Mouse (Mus musculus) testis, postnatal 10 days (tissue): ENCODE data around the gene Lats2.

Experiments used
- DNase-seq: peaks from one replicate; pipeline ENCODE4 v3.0.0; 2021; ENCODE audit warnings: low spot score

The Lats2 gene

GRCm38 (mm10) chr14:57737089-57737488 lies 21.1 kb downstream of the Lats2 start:
- DNase-seq, result peak; percentile 48

GRCm38 (mm10) chr14:57736141-57736540 lies 22.0 kb downstream of the Lats2 start:
- no peak for DNase-seq

- DNase-seq, result no peak
These were observed 25.4 kb downstream of the Lats2 start for GRCm38 (mm10) chr14:57732668-57733293.

- DNase-seq, result no peak
These were observed 27.7 kb downstream of the Lats2 start for GRCm38 (mm10) chr14:57730527-57730926.

- no peak for DNase-seq
These were observed 28.2 kb downstream of the Lats2 start for GRCm38 (mm10) chr14:57729975-57730499.

GRCm38 (mm10) chr14:57729364-57729763 lies 28.8 kb downstream of the Lats2 start:
- DNase-seq, result no peak

GRCm38 (mm10) chr14:57726172-57726571 lies 32.0 kb downstream of the Lats2 start:
- DNase-seq, result no peak

- DNase-seq, result no peak
These were observed 33.7 kb downstream of the Lats2 start for GRCm38 (mm10) chr14:57724473-57724872.

GRCm38 (mm10) chr14:57718245-57718644 lies 39.9 kb downstream of the Lats2 start:
- DNase-seq, result no peak

- DNase-seq, result no peak
These were observed 41.5 kb downstream of the Lats2 start for GRCm38 (mm10) chr14:57716601-57717245.

- no peak for DNase-seq
These were observed 45.3 kb downstream of the Lats2 start for GRCm38 (mm10) chr14:57712884-57713283.

- DNase-seq, result no peak
These were observed 47.1 kb downstream of the Lats2 start for GRCm38 (mm10) chr14:57711059-57711458.

GRCm38 (mm10) chr14:57709171-57709570 lies 49.0 kb downstream of the Lats2 start:
- DNase-seq, result no peak

- DNase-seq, result peak; percentile 65
These were observed 49.6 kb downstream of the Lats2 start for GRCm38 (mm10) chr14:57708580-57708979.

GRCm38 (mm10) chr14:57707100-57707893 lies 50.9 kb downstream of the Lats2 start:
- peak; percentile 66 for DNase-seq

- DNase-seq, result no peak
These were observed 51.5 kb downstream of the Lats2 start for GRCm38 (mm10) chr14:57706760-57707099.

- no peak for DNase-seq
These were observed 52.4 kb downstream of the Lats2 start for GRCm38 (mm10) chr14:57705759-57706158.

GRCm38 (mm10) chr14:57705075-57705474 lies 53.1 kb downstream of the Lats2 start:
- no peak for DNase-seq

- DNase-seq, result no peak
These were observed 56.2 kb downstream of the Lats2 start for GRCm38 (mm10) chr14:57701915-57702477.

GRCm38 (mm10) chr14:57699461-57699970 lies 58.7 kb downstream of the Lats2 start:
- DNase-seq, result no peak

- DNase-seq, result no peak
These were observed 59.2 kb downstream of the Lats2 start for GRCm38 (mm10) chr14:57699016-57699415.

- DNase-seq, result peak; percentile 40
These were observed 62.1 kb downstream of the Lats2 start for GRCm38 (mm10) chr14:57696066-57696465.
